In genomic region chr17:31453476-31453875, GRCm38 (mm10) we compare ENCODE assay signal across 19 mouse cellular contexts.
DNase-seq lines count a peak whose midpoint lies in the region; ATAC-seq and TF ChIP-seq lines count a peak whose summit lies in the region.
"Had no signal": no experiment of that assay in that cellular context is flagged by ENCODE, and none has a peak within 500 bp of the region (broad histone marks: within the 10 kb centered on the region; RNA-seq: fewer than 3 reads in every experiment).

No protein-coding gene starts in this region.

- no peak for TF ChIP-seq POLR2A in limb, embryonic 14.5 days (IDR thresholded peaks at IDR 0.05; ENCODE audit: borderline replicate concordance, extremely low read depth, insufficient read depth, insufficient read length)

- WGBS in limb, embryonic 14.5 days, result 39% methylated on average over 3 of the region's 3 CpGs

- no peaks in the 10 kb centered on the region for H3K27me3 ChIP-seq in limb, embryonic 14.5 days (ENCODE audit: control insufficient read depth, insufficient read depth, low read length)
- H3K27me3 ChIP-seq: midbrain, embryonic 15.5 days; Patski had no signal

- ATAC-seq in limb, embryonic 14.5 days (ENCODE audit: low FRiP score, low read depth), result no peak
- ATAC-seq: forebrain, postnatal 0 days; midbrain, embryonic 15.5 days; Patski had no signal

- no peak overlapping the region for H3K4me3 ChIP-seq in limb, embryonic 14.5 days (replicated peaks; ENCODE audit: low read length)
- H3K4me3 ChIP-seq: embryonic facial prominence, embryonic 10.5 days; layer of hippocampus, adult 2 months; left cerebral cortex, adult 2 months; midbrain, embryonic 15.5 days had no signal

- H3K4me1 ChIP-seq in limb, embryonic 14.5 days (ENCODE audit: control insufficient read depth, insufficient read depth, low read length), result peaks cover 14% of the 10 kb centered on the region

- intact Hi-C loops in heart, postnatal 10 days (cut with DNase I), result no loop called here
- intact Hi-C loops in left cerebral cortex, postnatal 36 days (cut with DNase I), result no loop called here

- peak; percentile 35 to 52 for DNase-seq in heart, adult 18-20 months
- no peak for DNase-seq in heart, adult 8-10 months (ENCODE audit: low spot score)
- DNase-seq in heart, postnatal 10 days, result peak; percentile 44 to 53
- peak; percentile 28 for DNase-seq in limb, embryonic 14.5 days (ENCODE audit: low spot score)
- peak; percentile 21 for DNase-seq in skeletal muscle tissue, adult 2 months (ENCODE audit: low read depth, low spot score)
- no peak for DNase-seq in left cerebral cortex, postnatal 36 days (ENCODE audit: low spot score in 2 of 2)
- no peak for DNase-seq in spleen, postnatal 36 days (ENCODE audit: low spot score in 2 of 2)
- no peak for DNase-seq in adrenal gland, adult 8-10 months
- DNase-seq: B cell, adult 2 months; cerebellum, adult 11-12 months; cerebellum, postnatal 36 days; forebrain, postnatal 0 days; right cerebral cortex, postnatal 14 days; thymus, postnatal 4 days had no signal

- no peak overlapping the region; the same call in 1 of the 2 replicates for H3K27ac ChIP-seq in limb, embryonic 14.5 days (replicated peaks; ENCODE audit: low read depth, low read length)
- H3K27ac ChIP-seq: layer of hippocampus, adult 2 months; left cerebral cortex, adult 2 months; midbrain, embryonic 15.5 days had no signal

- H3K9ac ChIP-seq in limb, embryonic 14.5 days (ENCODE audit: low read depth, low read length, severe bottlenecking), result no peak overlapping the region
- H3K9ac ChIP-seq: forebrain, postnatal 0 days; midbrain, embryonic 15.5 days had no signal

- H3K36me3 ChIP-seq in limb, embryonic 14.5 days (ENCODE audit: control insufficient read depth, insufficient read depth, low read length), result peaks cover 18% of the 10 kb centered on the region

- H3K9me3 ChIP-seq in limb, embryonic 14.5 days (ENCODE audit: control insufficient read depth, low read length), result no peaks in the 10 kb centered on the region
- H3K9me3 ChIP-seq: embryonic facial prominence, embryonic 10.5 days; midbrain, embryonic 15.5 days had no signal

- no peak overlapping the region for H3K4me2 ChIP-seq in limb, embryonic 14.5 days (replicated peaks; ENCODE audit: low read depth, low read length, severe bottlenecking)
- H3K4me2 ChIP-seq: midbrain, embryonic 15.5 days had no signal

Comparison
In these comparisons a context has a peak if more than half of its experiments do, and no peak if none do; other contexts are left out.
1. DNase-seq: peak in heart, adult 18-20 months (2 of 2), heart, postnatal 10 days (2 of 2), limb, embryonic 14.5 days (single experiment) and skeletal muscle tissue, adult 2 months (single experiment); none in heart, adult 8-10 months (single experiment), left cerebral cortex, postnatal 36 days (0 of 2), spleen, postnatal 36 days (0 of 2) and adrenal gland, adult 8-10 months (single experiment).